Mouse (Mus musculus) liver, embryonic 12.5 days (tissue): Measurements from ENCODE around the gene Pex26. TPM values are rescaled to one million over a fixed set of nuclear protein-coding genes. Genes with fewer than 3 reads are reported as not detected.

Experiments
- ATAC-seq: fragments of 200-750 bp; cut with Nextera tagmentation; 2 replicates; pipeline ENCODE4 v1.8.0; 2017; ENCODE audit warnings: moderate number of reproducible peaks, mild to moderate bottlenecking, moderate library complexity
- H3K27ac ChIP-seq: fragments of 300-500 bp; sonication (generic); 2 replicates; pipeline ENCODE4 v1.5.1; 2016; ENCODE audit warnings: mild to moderate bottlenecking
- H3K27me3 ChIP-seq: fragments of 300-500 bp; sonication (generic); replicated peaks from 2 replicates; pipeline ENCODE4 v1.6.1; 2016; ENCODE audit warnings: mild to moderate bottlenecking, moderate library complexity
- H3K36me3 ChIP-seq: fragments of 300-500 bp; sonication (generic); 2 replicates; pipeline ENCODE4 v1.6.1; 2016; ENCODE audit warnings: mild to moderate bottlenecking, moderate library complexity
- H3K4me1 ChIP-seq: fragments of 300-500 bp; sonication (generic); 2 replicates; pipeline ENCODE4 v1.6.1; 2016
- H3K4me2 ChIP-seq: fragments of 300-500 bp; sonication (generic); 2 replicates; pipeline ENCODE4 v1.6.1; 2016; ENCODE audit warnings: mild to moderate bottlenecking, moderate library complexity
- H3K4me3 ChIP-seq: fragments of 300-500 bp; sonication (generic); 2 replicates; pipeline ENCODE4 v1.5.1; 2016; ENCODE audit warnings: mild to moderate bottlenecking, moderate library complexity
- H3K9ac ChIP-seq: fragments of 300-500 bp; sonication (generic); 2 replicates; pipeline ENCODE4 v1.6.1; 2016; ENCODE audit warnings: mild to moderate bottlenecking, moderate library complexity
- H3K9me3 ChIP-seq: fragments of 300-500 bp; sonication (generic); replicated peaks from 2 replicates; pipeline ENCODE4 v1.6.1; 2016; ENCODE audit warnings: mild to moderate bottlenecking, moderate library complexity
- WGBS: fragments of 180-500 bp; shearing (Covaris S2); methylation state at CpG from one replicate; pipeline ENCODE4 v1.1.7; 2016; ENCODE audit not compliant: insufficient replicate concordance; 5-methylcytosine and 5-hydroxymethylcytosine counted together
- polyA plus RNA-seq: library from polyadenylated mRNA; unstranded; fragments of >200 nt; fragmentation: Nextera tagmentation; extraction: Ambion mirVana; gene quantifications from 2 replicates; pipeline ENCODE4 v1.2.1, GENCODE M21; 2016

Pex26 gene
- polyA plus RNA-seq, 1 experiment from 2014 or later = 5.3 TPM

- Histone ChIP-seq H3K4me2 (no peak overlapping the region), H3K4me3 (no peak overlapping the region), H3K27ac (no peak overlapping the region), H3K9me3 (no peaks in the 10 kb centered on the region), H3K36me3 (no peaks in the 10 kb centered on the region), H3K9ac (no peak overlapping the region), H3K27me3 (peaks cover 36% of the 10 kb centered on the region), H3K4me1 (peaks cover 2% of the 10 kb centered on the region)
- no peak for ATAC-seq
- WGBS = 70% methylated on average over 6 of the region's 6 CpGs
Observed at GRCm38 (mm10) chr6:121171102-121171501, 12.4 kb upstream of the Pex26 start.

DNA sequence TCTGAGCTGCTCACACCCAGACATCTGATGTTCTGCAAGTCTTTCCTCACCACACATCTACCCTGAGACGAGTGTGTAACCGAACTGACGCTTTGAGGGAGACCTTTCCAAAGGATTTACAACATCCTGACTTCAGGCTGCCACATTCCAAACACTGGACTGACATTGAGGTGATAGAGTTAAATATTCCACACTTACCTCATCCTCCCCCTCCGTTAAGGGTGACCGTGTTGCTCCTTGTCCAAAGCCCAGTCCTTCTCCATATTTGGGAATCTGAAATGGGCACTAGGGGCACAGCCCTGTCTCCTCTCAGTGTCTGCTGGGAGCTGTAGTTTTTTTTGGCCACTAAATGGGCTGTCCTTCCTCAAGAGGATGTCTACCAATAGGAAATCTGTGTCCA lies 10.0 kb upstream of the Pex26 start:
- Histone ChIP-seq H3K4me2 (no peak overlapping the region), H3K27ac (no peak overlapping the region), H3K36me3 (no peaks in the 10 kb centered on the region), H3K9me3 (no peaks in the 10 kb centered on the region), H3K4me1 (peaks cover 13% of the 10 kb centered on the region), H3K9ac (no peak overlapping the region), H3K4me3 (no peak overlapping the region), H3K27me3 (peaks cover 28% of the 10 kb centered on the region)
- ATAC-seq = no peak
- WGBS = 55% methylated on average over 5 of the region's 5 CpGs

DNA sequence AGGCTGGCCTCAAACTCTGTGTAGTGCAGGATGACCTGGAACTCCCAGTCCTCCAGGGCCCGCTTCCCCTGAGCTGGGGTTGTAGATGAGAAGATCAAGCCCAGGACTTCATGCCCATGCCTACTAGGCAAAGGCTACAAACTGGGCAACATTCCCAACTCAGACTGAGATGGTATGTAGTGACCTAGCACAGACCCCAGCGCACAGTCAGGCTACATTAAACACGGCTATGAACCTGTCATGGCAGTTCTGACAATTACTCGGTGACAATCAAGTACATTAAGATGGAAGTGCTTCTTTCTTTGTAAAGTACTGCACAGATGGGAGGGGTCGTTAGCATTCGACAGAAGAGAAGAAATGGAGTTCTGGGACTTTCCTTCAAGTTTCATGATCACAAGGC lies 8.7 kb upstream of the Pex26 start:
- Histone ChIP-seq H3K4me3 (no peak overlapping the region), H3K4me2 (no peak overlapping the region), H3K9ac (no peak overlapping the region), H3K9me3 (no peaks in the 10 kb centered on the region), H3K27ac (no peak overlapping the region), H3K4me1 (peaks cover 13% of the 10 kb centered on the region), H3K27me3 (peaks cover 28% of the 10 kb centered on the region), H3K36me3 (no peaks in the 10 kb centered on the region)
- ATAC-seq = no peak
- WGBS = 76% methylated on average over 6 of the region's 6 CpGs

DNA sequence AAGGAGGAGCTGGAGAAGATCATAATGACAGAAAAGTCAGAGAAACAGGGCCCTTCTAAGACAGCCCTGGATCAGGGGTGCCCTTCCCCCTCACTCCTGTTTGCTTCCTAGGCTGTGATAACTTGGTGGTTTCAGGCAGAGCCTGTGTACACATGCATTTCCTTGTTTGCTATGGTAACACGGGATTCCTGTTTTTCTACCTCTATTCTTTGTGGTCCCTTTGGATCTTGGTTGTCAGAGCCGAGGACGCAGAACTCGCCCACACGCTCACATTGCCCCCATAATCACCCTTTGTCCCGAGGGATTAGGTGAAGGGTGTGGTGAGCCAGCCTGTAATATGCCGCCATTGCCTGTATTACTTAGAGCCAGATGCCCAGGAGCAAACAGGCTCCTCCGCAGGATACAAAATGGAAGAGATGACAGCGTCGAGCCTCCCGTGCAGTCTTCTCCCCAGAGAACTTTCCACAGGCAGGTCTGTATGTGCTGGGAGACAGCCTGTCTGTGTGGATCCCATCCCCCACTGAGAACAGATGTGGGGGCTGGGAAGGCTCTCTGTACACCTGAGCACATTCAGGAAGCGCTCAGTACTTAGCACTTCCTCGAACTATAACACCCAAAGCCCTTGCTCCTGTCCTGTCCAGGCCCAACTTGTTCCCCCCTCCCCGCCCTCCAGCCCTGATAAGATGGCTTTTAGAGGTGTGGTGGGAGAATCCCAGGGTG lies 7.3 kb upstream of the Pex26 start:
- Histone ChIP-seq H3K9me3 (no peaks in the 10 kb centered on the region), H3K9ac (no peak overlapping the region), H3K27ac (no peak overlapping the region), H3K27me3 (peaks cover 28% of the 10 kb centered on the region), H3K4me3 (no peak overlapping the region), H3K36me3 (no peaks in the 10 kb centered on the region), H3K4me2 (no peak overlapping the region), H3K4me1 (peaks cover 13% of the 10 kb centered on the region)
- 35% methylated on average over 14 of the region's 14 CpGs for WGBS
- no peak for ATAC-seq

DNA sequence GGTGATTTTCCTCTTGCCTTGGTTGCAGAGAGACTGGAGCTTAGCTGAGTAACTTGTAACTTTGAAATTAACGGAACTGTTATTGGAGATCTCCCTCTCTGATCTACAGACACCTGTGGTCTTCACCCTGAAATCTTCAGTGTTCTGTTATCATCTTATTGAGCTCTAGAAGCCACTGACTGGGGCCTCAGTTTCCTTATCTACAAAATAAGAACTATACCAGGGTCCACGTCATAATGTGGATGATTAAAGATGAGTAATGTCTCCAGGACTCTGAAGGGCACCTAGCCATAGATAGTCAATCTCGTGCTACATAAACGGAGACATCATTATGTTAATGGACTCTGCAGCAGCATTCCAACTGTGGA lies 6.8 kb upstream of the Pex26 start:
- no peak overlapping the region for H3K27ac ChIP-seq
- H3K4me2 ChIP-seq = no peak overlapping the region
- H3K36me3 ChIP-seq = no peaks in the 10 kb centered on the region
- H3K9me3 ChIP-seq = no peaks in the 10 kb centered on the region
- H3K27me3 ChIP-seq = peaks cover 24% of the 10 kb centered on the region
- no peak overlapping the region for H3K4me3 ChIP-seq
- 39% methylated on average over 4 of the region's 4 CpGs for WGBS
- H3K9ac ChIP-seq = no peak overlapping the region
- ATAC-seq = no peak
- H3K4me1 ChIP-seq = peaks cover 13% of the 10 kb centered on the region

DNA sequence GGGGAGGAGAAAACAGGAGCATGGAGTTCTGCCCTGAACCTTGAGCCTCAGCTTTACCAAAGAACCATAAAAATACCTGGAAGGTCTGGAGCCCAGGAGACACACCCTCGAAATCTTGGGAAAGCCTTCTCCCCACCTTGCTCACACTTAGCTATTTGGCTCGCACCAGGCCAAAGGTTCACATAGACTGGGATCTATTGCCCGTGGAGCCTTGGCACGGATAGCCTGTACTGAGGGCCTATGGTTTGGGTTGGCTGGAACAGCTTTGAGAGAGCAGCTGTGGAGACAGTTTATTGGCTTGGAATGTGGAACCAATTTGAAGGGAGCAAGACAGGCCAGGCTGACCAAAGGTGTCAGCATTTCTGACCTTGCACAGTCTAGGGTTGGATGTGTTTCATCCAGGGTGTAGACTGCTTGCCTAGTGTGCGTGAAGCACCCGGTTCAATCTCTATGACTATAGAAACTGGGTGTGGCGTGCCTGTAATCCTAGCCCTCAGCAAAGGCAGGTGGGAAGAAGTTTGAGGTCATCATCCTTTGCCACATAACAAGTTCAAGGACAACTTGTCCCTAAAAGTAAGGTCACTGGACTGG lies 6.3 kb upstream of the Pex26 start:
- Histone ChIP-seq H3K36me3 (no peaks in the 10 kb centered on the region), H3K9ac (no peak overlapping the region), H3K27ac (no peak overlapping the region), H3K4me3 (no peak overlapping the region), H3K9me3 (no peaks in the 10 kb centered on the region), H3K4me1 (peaks cover 13% of the 10 kb centered on the region), H3K4me2 (no peak overlapping the region), H3K27me3 (peaks cover 19% of the 10 kb centered on the region)
- 67% methylated on average over 7 of the region's 7 CpGs for WGBS
- ATAC-seq = 0 out of 2 replicates have a peak, but pooled peaks have one; percentile 17

DNA sequence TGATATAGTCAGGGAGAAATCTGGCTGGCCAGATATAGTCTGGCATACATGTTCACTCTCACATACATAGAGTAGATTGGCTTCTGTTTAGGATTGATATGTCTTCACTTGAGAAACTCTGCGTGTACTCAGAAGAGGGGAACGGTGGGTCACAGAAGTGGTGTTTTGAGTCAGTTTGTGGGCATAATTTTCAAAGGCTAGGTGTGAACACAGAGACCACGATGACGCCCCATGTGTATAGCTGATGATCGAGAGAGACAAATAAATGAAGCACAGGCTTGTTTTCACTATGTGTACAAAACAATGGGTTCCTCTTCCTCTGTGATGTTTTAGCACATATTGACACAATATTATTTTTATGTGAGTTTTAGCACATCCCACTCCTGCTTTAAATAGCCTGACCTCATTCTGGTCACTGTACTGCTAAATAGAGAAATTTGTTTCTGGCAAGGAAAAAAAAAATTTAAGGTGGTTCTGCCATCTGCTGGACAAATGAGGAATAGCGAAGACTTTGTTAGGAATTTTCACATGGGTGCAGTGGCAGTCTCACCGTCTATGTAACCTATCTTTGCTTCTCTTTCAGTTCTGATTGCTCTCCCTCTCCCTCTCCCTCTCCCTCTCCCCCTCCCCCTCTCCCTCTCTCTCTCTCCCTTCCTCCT lies 4.6 kb upstream of the Pex26 start:
- ATAC-seq = no peak
- Histone ChIP-seq H3K9ac (no peak overlapping the region), H3K36me3 (no peaks in the 10 kb centered on the region), H3K27ac (no peak overlapping the region), H3K9me3 (no peaks in the 10 kb centered on the region), H3K4me3 (no peak overlapping the region), H3K27me3 (peaks cover 12% of the 10 kb centered on the region), H3K4me2 (no peak overlapping the region), H3K4me1 (peaks cover 17% of the 10 kb centered on the region)
- WGBS = 48% methylated on average over 7 of the region's 7 CpGs

GRCm38 (mm10) chr6:121179846-121180245 lies 3.6 kb upstream of the Pex26 start:
- Histone ChIP-seq H3K4me2 (no peak overlapping the region), H3K4me3 (no peak overlapping the region), H3K9me3 (no peaks in the 10 kb centered on the region), H3K4me1 (peaks cover 25% of the 10 kb centered on the region), H3K27me3 (peaks cover 6% of the 10 kb centered on the region), H3K36me3 (no peaks in the 10 kb centered on the region), H3K27ac (no peak overlapping the region), H3K9ac (no peak overlapping the region)
- 68% methylated on average over 7 of the region's 7 CpGs for WGBS
- ATAC-seq = no peak

DNA sequence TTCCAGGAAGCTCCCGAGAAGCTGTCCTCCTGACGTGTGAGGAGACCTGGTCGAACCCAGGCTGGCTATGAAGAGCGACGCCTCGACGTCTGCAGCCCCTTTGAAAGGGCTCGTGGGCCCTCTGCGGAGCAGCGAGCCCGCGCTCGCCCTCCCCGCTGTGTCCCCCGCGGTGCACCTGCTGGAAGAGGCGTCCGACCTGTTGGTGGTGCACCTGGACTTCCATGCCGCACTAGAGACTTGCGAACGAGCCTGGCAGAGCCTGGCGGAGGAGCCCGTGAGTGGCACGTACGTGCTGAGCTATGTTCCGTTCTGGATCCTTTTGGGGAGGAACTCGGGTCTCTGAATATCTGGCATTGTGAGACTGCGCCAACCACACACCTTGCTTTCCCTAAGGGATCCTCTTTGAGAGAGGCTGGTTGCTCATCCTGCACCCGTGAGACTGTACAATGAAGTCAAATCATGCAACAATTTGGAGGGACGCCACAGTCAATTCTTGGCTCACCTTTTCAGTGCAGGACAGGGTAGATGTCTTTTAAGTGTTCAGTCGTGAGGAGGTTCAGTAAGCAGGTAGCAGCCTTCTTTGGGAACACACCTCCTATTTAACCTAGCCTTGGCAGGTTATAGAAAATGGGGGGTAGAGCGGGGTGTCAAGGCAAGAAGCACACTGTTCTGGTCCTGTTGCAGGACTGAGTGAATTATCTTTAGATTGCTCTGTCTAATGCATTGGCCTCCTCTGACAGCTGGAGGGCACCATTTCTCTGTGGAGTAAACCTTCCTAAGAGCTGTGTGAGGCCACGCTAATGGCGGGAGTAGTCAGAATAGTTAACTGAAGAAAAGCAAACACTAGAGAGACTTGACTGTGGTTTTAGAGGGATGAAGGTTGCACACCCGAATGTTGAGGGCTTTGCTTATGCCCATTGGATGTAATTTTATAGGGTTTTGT lies 1.0 kb downstream of the Pex26 start:
- Histone ChIP-seq H3K4me1 (peaks cover 28% of the 10 kb centered on the region), H3K9me3 (no peaks in the 10 kb centered on the region), H3K36me3 (peaks cover 30% of the 10 kb centered on the region), H3K27ac (peak overlapping the region; percentile 57), H3K4me3 (peak overlapping the region; percentile 74), H3K27me3 (no peaks in the 10 kb centered on the region; the same call in 1 of the 2 replicates), H3K4me2 (peak overlapping the region; percentile 98), H3K9ac (peak overlapping the region; percentile 77)
- ATAC-seq = peak; percentile 82
- WGBS = under 1% methylated on average over 35 of the region's 35 CpGs

- H3K9me3 ChIP-seq = no peaks in the 10 kb centered on the region
- H3K27me3 ChIP-seq = no peaks in the 10 kb centered on the region
- peak overlapping the region; percentile 74 for H3K4me3 ChIP-seq
- 63% methylated on average over 8 of the region's 8 CpGs for WGBS
- H3K36me3 ChIP-seq = peaks cover 37% of the 10 kb centered on the region
- ATAC-seq = no peak
- H3K4me1 ChIP-seq = peaks cover 28% of the 10 kb centered on the region
- H3K4me2 ChIP-seq = peak overlapping the region; percentile 98
- peak overlapping the region; percentile 29; the same call in 1 of the 2 replicates for H3K9ac ChIP-seq
- no peak overlapping the region for H3K27ac ChIP-seq
Observed at GRCm38 (mm10) chr6:121185232-121185631, 1.8 kb downstream of the Pex26 start.

DNA sequence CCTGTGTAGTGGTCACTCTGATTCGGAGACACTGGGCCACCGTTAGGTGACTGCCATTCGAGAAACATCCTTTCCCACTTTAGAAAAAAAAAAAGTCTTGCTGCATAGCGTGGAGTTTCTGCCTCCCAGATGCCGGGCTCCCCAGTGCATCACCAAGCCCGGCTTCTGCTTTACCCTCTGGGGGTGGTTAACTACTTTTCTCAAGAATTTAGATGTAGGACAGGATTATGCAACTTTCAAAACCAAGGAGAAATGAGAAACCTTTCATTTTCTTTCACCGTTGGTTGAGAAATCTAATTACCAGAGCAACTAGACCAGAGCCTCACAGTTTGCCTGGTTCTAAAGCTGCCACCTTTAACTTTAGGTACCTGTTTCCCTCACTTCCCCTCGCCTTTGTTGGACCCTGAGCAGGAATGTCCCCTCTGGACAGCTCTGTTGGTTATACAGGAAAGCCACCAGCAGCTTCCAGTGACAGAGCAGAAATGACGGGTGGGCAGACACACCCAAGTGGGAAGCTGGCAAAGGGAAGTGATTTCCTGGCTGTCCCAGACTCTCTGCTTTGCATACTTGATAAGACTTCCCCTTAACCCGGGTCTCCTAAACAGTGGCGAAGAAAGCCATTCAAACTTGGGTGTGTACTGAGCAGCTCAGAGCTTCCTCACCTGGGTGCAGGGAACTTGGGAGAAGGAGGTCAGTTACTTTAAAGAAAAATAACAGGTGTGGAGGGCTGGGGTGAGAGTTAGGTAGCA lies 8.0 kb downstream of the Pex26 start:
- ATAC-seq = no peak
- WGBS = 40% methylated on average over 11 of the region's 11 CpGs

More for the DNA sequence above, 8.0 kb downstream of the Pex26 start:
- H3K4me2 ChIP-seq = no peak overlapping the region
- no peak overlapping the region for H3K9ac ChIP-seq
- peaks cover 64% of the 10 kb centered on the region for H3K36me3 ChIP-seq
- no peaks in the 10 kb centered on the region for H3K9me3 ChIP-seq
- no peak overlapping the region for H3K27ac ChIP-seq
- H3K4me1 ChIP-seq = peaks cover 11% of the 10 kb centered on the region
- no peak overlapping the region for H3K4me3 ChIP-seq
- H3K27me3 ChIP-seq = no peaks in the 10 kb centered on the region
